Mouse (Mus musculus) erythroblast, embryonic 14.5 days (primary cell): ENCODE measurements around the gene Taldo1.

Source experiments
- GATA1 ChIP-seq: IDR thresholded peaks from 2 replicates; pipeline ENCODE4 v1.6.1; 2012; ENCODE audit warnings: low read length, inconsistent platforms, mixed read lengths
- TAL1 ChIP-seq: IDR thresholded peaks from 3 replicates; pipeline ENCODE4 v1.6.1; 2012; ENCODE audit warnings: low read length, inconsistent platforms, mixed read lengths

GRCm38 (mm10) chr7:141434464-141434863 lies 42.5 kb downstream of the Taldo1 start:
- TF ChIP-seq GATA1 (no peak), TAL1 (no peak)
